17 mouse cellular contexts compared by ENCODE assay signal in the genomic region with DNA sequence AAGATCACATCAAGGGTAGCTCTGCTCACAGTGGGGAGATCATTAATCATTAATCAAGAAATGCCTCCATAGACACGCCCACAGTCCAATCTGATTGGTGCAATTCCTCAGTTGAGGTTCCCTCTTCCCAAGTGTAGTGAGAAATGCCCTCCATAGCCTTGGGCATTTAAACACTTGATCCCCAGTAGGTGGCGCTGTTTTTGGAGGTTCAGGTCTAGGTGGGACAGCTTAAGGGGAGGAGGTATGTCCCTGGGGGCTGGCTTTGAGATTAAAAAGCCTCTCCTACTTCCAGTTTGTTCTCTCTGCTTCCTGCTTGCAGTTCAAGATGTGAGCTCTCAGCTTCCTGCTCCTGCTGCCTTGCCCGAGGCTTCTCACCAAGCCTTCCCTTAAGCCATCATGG.
DNase-seq lines count a peak whose midpoint lies in the region; ATAC-seq and TF ChIP-seq lines count a peak whose summit lies in the region.
"Had no signal": no experiment of that assay in that cellular context is flagged by ENCODE, and none has a peak within 500 bp of the region (broad histone marks: within the 10 kb centered on the region; RNA-seq: fewer than 3 reads in every experiment).

No protein-coding gene starts in this region.

- TF ChIP-seq CTCF in cerebellum, adult 2 months (IDR thresholded peaks at IDR 0.05; ENCODE audit: borderline replicate concordance, insufficient read depth, low read depth, low read length) = 0 out of 2 replicates have a peak, but pooled peaks have one; percentile 4
- peak; percentile 55 for TF ChIP-seq CTCF in layer of hippocampus, adult 2 months (conservative IDR thresholded peaks at IDR 0.05)
- TF ChIP-seq CTCF in spleen, adult 2 months (IDR thresholded peaks at IDR 0.05; ENCODE audit: extremely low read depth, insufficient read depth, insufficient read length, insufficient replicate concordance) = peak; percentile 21; the same call in 1 of the 2 replicates
- TF ChIP-seq CTCF in stomach, postnatal 0 days (IDR thresholded peaks at IDR 0.05; ENCODE audit: low read depth) = peak; percentile 48

- no peaks in the 10 kb centered on the region for H3K36me3 ChIP-seq in spleen, adult 2 months (ENCODE audit: control insufficient read depth, insufficient read depth, low read length)
- no peaks in the 10 kb centered on the region for H3K36me3 ChIP-seq in stomach, postnatal 0 days (ENCODE audit: control insufficient read depth, insufficient read depth, low read length)
- H3K36me3 ChIP-seq: heart, embryonic 15.5 days; hindbrain, embryonic 15.5 days; limb, embryonic 12.5 days; neural tube, embryonic 13.5 days had no signal

- WGBS in cerebellum, adult 2 months = 77% methylated on average over 3 of the region's 3 CpGs
- WGBS in spleen, adult 2 months = 87% methylated on average over 3 of the region's 3 CpGs
- WGBS in stomach, postnatal 0 days = 76% methylated on average over 3 of the region's 3 CpGs

- DNase-seq in cerebellum, adult 2 months = no peak
- no peak for DNase-seq in cerebellum, postnatal 14 days
- DNase-seq in layer of hippocampus, adult 2 months (ENCODE audit: low spot score in 2 of 2) = no peak
- no peak for DNase-seq in layer of hippocampus, postnatal 14 days (ENCODE audit: low spot score in 2 of 2)
- DNase-seq in spleen, adult 2 months (ENCODE audit: low read depth in 1 of 2, low spot score in 2 of 2) = no peak
- DNase-seq in spleen, postnatal 10 days (ENCODE audit: low spot score in 2 of 2) = no peak
- no peak for DNase-seq in stomach, postnatal 0 days (ENCODE audit: low spot score)
- no peak for DNase-seq in heart, adult 8-10 months (ENCODE audit: low spot score)
- DNase-seq: adrenal gland, adult 2 months; cerebellum, adult 9-11 months had no signal

- no peaks in the 10 kb centered on the region for H3K4me1 ChIP-seq in cerebellum, adult 2 months (ENCODE audit: control insufficient read depth, insufficient read depth, low read length)
- H3K4me1 ChIP-seq in spleen, adult 2 months (ENCODE audit: control insufficient read depth, insufficient read depth, insufficient read length) = peaks cover 19% of the 10 kb centered on the region; the same call in 1 of the 2 replicates
- H3K4me1 ChIP-seq in stomach, postnatal 0 days (replicated peaks; ENCODE audit: control insufficient read depth, insufficient read depth) = no peaks in the 10 kb centered on the region
- H3K4me1 ChIP-seq: hindbrain, embryonic 15.5 days; limb, embryonic 12.5 days; neural tube, embryonic 13.5 days had no signal

- H3K9me3 ChIP-seq in stomach, postnatal 0 days (ENCODE audit: control insufficient read depth, low read length) = no peaks in the 10 kb centered on the region
- H3K9me3 ChIP-seq: heart, embryonic 15.5 days; hindbrain, embryonic 15.5 days; limb, embryonic 12.5 days; neural tube, embryonic 13.5 days had no signal

- no peak for TF ChIP-seq EP300 in stomach, postnatal 0 days (optimal IDR thresholded peaks at IDR 0.05)

- no peak overlapping the region for H3K9ac ChIP-seq in stomach, postnatal 0 days (ENCODE audit: low read length)
- H3K9ac ChIP-seq: heart, embryonic 15.5 days; hindbrain, embryonic 15.5 days; limb, embryonic 12.5 days; neural tube, embryonic 13.5 days had no signal

- H3K27me3 ChIP-seq in cerebellum, adult 2 months (ENCODE audit: control insufficient read depth, insufficient read depth, low read length) = no peaks in the 10 kb centered on the region
- no peaks in the 10 kb centered on the region for H3K27me3 ChIP-seq in spleen, adult 2 months (ENCODE audit: control insufficient read depth, insufficient read depth, low read length)
- H3K27me3 ChIP-seq in stomach, postnatal 0 days (ENCODE audit: control insufficient read depth, insufficient read depth, low read length) = no peaks in the 10 kb centered on the region
- H3K27me3 ChIP-seq: heart, embryonic 15.5 days; hindbrain, embryonic 15.5 days; limb, embryonic 12.5 days; neural tube, embryonic 13.5 days had no signal

- peak; percentile 48; the same call in 1 of the 2 replicates for ATAC-seq in stomach, postnatal 0 days (ENCODE audit: low FRiP score, low TSS enrichment)
- ATAC-seq: midbrain, embryonic 16.5 days had no signal

- H3K4me3 ChIP-seq in cerebellum, adult 2 months (replicated peaks; ENCODE audit: insufficient read depth, low read depth, low read length) = no peak overlapping the region
- H3K4me3 ChIP-seq in layer of hippocampus, adult 2 months = no peak overlapping the region
- no peak overlapping the region for H3K4me3 ChIP-seq in spleen, adult 2 months (ENCODE audit: extremely low read depth, insufficient read depth, insufficient read length)
- H3K4me3 ChIP-seq in stomach, postnatal 0 days (ENCODE audit: low read depth, low read length) = no peak overlapping the region
- H3K4me3 ChIP-seq: erythroblast, embryonic 14.5 days; heart, embryonic 15.5 days; hindbrain, embryonic 15.5 days; limb, embryonic 12.5 days; neural tube, embryonic 13.5 days had no signal

- H3K27ac ChIP-seq in cerebellum, adult 2 months (ENCODE audit: insufficient read depth, low read length) = no peak overlapping the region
- H3K27ac ChIP-seq in layer of hippocampus, adult 2 months = no peak overlapping the region
- no peak overlapping the region for H3K27ac ChIP-seq in spleen, adult 2 months (ENCODE audit: insufficient read depth, low read length)
- no peak overlapping the region for H3K27ac ChIP-seq in stomach, postnatal 0 days (replicated peaks)
- H3K27ac ChIP-seq: hindbrain, embryonic 15.5 days; limb, embryonic 12.5 days; macrophage; neural tube, embryonic 13.5 days had no signal

- TF ChIP-seq POLR2A in cerebellum, adult 2 months (IDR thresholded peaks at IDR 0.05; ENCODE audit: borderline replicate concordance, insufficient read depth, low read length) = no peak
- TF ChIP-seq POLR2A in spleen, adult 2 months (IDR thresholded peaks at IDR 0.05; ENCODE audit: low read depth, low read length) = no peak

- H3K4me2 ChIP-seq in stomach, postnatal 0 days (replicated peaks; ENCODE audit: low read depth) = no peak overlapping the region
- H3K4me2 ChIP-seq: heart, embryonic 15.5 days; hindbrain, embryonic 15.5 days; limb, embryonic 12.5 days; neural tube, embryonic 13.5 days had no signal

Comparison
In these comparisons a context has a peak if more than half of its experiments do, and no peak if none do; other contexts are left out.
1. CTCF ChIP-seq: peak in every context shown above with its lines; median percentile 55 in layer of hippocampus, adult 2 months; 48 in stomach, postnatal 0 days; 21 in spleen, adult 2 months; 4 in cerebellum, adult 2 months.